Mouse (Mus musculus): ENCODE measurements around the gene Traf3ip1. TPM values are rescaled to one million over a fixed set of nuclear protein-coding genes. Genes with fewer than 3 reads are reported as not detected.

Traf3ip1 gene
- polyA plus RNA-seq, 1 experiment from 2014 or later, result 2.5 TPM

DNA sequence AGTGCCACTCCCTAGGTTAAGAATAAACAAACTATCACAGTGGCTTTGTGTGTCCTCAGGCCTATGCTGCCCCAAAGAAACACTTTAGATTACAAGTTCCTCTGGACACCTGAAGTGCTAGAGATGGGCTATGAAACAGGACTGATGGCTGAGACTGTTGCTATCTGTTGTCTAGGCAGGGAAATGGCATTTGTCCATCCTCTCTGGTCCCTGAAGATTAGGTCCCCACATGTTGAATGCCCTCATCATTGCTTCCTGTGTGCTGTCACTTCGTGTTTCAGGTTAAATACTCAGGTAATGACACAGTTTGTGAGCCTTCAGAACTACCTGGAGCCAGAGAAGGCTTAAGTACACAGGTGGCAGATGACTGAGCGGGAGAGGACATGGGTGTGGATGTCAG lies 54.6 kb downstream of the Traf3ip1 start:
- Histone ChIP-seq H3K27me3 (ENCODE audit: insufficient read depth, low read length) (no peaks in the 10 kb centered on the region), H3K27ac (ENCODE audit: low read depth) (no peak overlapping the region), H3K4me1 (ENCODE audit: insufficient read depth) (peaks cover 13% of the 10 kb centered on the region), H3K4me3 (ENCODE audit: low read depth, low read length) (no peak overlapping the region), H3K9me3 (ENCODE audit: low read length) (no peaks in the 10 kb centered on the region), H3K9ac (replicated peaks) (no peak overlapping the region), H3K36me3 (replicated peaks; ENCODE audit: insufficient read depth, low read length) (peaks cover 74% of the 10 kb centered on the region), H3K4me2 (ENCODE audit: low read depth, low read length) (no peak overlapping the region)
- no peak for DNase-seq
- no peak for ATAC-seq
- TF ChIP-seq EP300 (IDR thresholded peaks at IDR 0.05; ENCODE audit: low read depth) (no peak), CTCF (IDR thresholded peaks at IDR 0.05; ENCODE audit: low read depth) (no peak)
- 72% methylated on average over 2 of the region's 2 CpGs for WGBS (ENCODE audit: insufficient replicate concordance)

DNA sequence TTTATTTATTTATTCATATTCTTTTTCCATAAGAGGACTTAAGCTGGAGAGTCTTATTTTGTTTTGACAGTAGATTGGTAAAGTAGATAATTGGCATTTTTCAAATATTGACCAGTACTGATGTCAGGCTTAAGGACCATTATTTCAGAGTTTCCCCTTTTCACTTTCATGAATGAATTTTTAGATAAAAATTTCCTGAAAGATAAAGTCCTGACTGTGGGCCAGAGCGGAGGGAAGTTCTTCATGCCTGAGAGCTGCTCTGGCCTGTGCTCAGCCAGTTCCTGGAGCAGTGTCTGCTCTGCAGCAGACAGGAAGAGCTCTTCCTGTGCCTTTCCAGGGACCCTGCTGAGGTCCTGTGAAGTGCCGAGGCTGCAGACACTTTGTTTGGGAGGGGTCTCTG lies 62.7 kb downstream of the Traf3ip1 start:
- WGBS (ENCODE audit: insufficient replicate concordance), result 57% methylated on average over 2 of the region's 2 CpGs
- no peak overlapping the region for H3K4me3 ChIP-seq (ENCODE audit: low read depth, low read length)
- TF ChIP-seq CTCF (IDR thresholded peaks at IDR 0.05; ENCODE audit: low read depth), result no peak
- TF ChIP-seq EP300 (IDR thresholded peaks at IDR 0.05; ENCODE audit: low read depth), result no peak
- H3K4me1 ChIP-seq (ENCODE audit: insufficient read depth), result no peaks in the 10 kb centered on the region
- H3K4me2 ChIP-seq (ENCODE audit: low read depth, low read length), result no peak overlapping the region
- H3K36me3 ChIP-seq (replicated peaks; ENCODE audit: insufficient read depth, low read length), result peaks cover 50% of the 10 kb centered on the region
- no peak overlapping the region for H3K9ac ChIP-seq (replicated peaks)
- H3K9me3 ChIP-seq (ENCODE audit: low read length), result no peaks in the 10 kb centered on the region
- H3K27ac ChIP-seq (ENCODE audit: low read depth), result no peak overlapping the region
- ATAC-seq (no peak), DNase-seq (no peak)
- no peaks in the 10 kb centered on the region for H3K27me3 ChIP-seq (ENCODE audit: insufficient read depth, low read length)

DNA sequence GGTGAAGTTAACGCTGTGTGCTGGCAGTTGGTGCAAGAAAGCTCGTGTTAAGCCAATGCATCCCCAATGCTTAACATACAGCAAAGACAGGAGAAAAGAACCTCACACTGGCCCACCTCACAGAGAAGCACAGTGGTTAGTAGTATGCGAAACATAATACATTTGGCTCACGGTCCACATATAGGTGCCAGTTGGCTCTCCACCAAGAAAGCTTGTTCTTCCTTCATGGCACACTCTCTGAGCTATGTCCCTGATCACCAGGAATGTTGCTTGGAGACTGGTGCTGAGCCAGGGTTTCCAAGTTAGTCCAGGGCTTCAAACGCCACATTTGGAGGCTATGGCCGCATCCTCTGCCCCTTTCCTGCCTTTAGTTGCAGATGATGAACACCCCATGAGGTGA lies 66.8 kb downstream of the Traf3ip1 start:
- no peaks in the 10 kb centered on the region for H3K9me3 ChIP-seq (ENCODE audit: low read length)
- H3K27ac ChIP-seq (ENCODE audit: low read depth), result no peak overlapping the region
- no peak overlapping the region for H3K4me3 ChIP-seq (ENCODE audit: low read depth, low read length)
- peaks cover 11% of the 10 kb centered on the region for H3K36me3 ChIP-seq (replicated peaks; ENCODE audit: insufficient read depth, low read length)
- H3K27me3 ChIP-seq (ENCODE audit: insufficient read depth, low read length), result no peaks in the 10 kb centered on the region
- WGBS (ENCODE audit: insufficient replicate concordance), result 82% methylated on average over 6 of the region's 6 CpGs
- TF ChIP-seq EP300 (IDR thresholded peaks at IDR 0.05; ENCODE audit: low read depth) (no peak), CTCF (IDR thresholded peaks at IDR 0.05; ENCODE audit: low read depth) (no peak)
- ATAC-seq (no peak), DNase-seq (no peak)
- no peaks in the 10 kb centered on the region for H3K4me1 ChIP-seq (ENCODE audit: insufficient read depth)
- no peak overlapping the region for H3K4me2 ChIP-seq (ENCODE audit: low read depth, low read length)
- no peak overlapping the region for H3K9ac ChIP-seq (replicated peaks)

DNA sequence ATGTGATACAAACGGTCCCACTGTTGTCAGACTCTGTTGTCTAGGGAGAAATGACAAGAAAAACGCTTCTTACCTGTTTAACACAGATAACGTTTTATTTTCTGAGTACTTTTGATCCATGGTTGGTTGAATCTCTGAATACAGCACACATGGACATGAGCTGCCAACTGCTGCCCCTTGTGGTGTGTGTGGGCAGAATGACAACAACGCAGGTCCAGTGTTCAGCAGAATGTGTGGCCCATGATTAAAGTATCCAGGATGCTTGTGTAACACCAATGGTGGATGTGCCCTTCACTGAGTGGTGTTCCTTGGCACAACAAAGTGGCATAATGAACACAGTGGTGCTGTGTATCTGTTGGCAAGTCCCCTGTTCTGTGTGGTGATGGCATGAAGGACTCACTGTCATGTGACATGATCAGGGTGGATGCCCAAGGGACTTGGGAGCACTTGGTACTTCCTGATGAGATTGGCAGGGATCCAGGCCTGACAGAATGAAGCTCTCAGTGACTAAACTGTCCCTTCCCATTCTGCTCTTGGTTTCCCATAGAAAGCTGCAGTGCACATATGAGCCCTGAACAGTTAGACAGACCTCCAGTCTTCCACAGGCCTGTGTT lies 68.6 kb downstream of the Traf3ip1 start:
- TF ChIP-seq CTCF (IDR thresholded peaks at IDR 0.05; ENCODE audit: low read depth) (peak; percentile 26; the same call in 1 of the 2 replicates), EP300 (IDR thresholded peaks at IDR 0.05; ENCODE audit: low read depth) (no peak)
- H3K36me3 ChIP-seq (replicated peaks; ENCODE audit: insufficient read depth, low read length), result no peaks in the 10 kb centered on the region; the same call in 1 of the 2 replicates
- no peak overlapping the region for H3K9ac ChIP-seq (replicated peaks)
- H3K27ac ChIP-seq (ENCODE audit: low read depth), result no peak overlapping the region
- no peak overlapping the region for H3K4me2 ChIP-seq (ENCODE audit: low read depth, low read length)
- DNase-seq, result no peak
- H3K9me3 ChIP-seq (ENCODE audit: low read length), result no peaks in the 10 kb centered on the region
- no peak overlapping the region for H3K4me3 ChIP-seq (ENCODE audit: low read depth, low read length)
- no peaks in the 10 kb centered on the region for H3K4me1 ChIP-seq (ENCODE audit: insufficient read depth)
- WGBS (ENCODE audit: insufficient replicate concordance), result 70% methylated on average over 4 of the region's 4 CpGs
- no peak for ATAC-seq
- no peaks in the 10 kb centered on the region for H3K27me3 ChIP-seq (ENCODE audit: insufficient read depth, low read length)

DNA sequence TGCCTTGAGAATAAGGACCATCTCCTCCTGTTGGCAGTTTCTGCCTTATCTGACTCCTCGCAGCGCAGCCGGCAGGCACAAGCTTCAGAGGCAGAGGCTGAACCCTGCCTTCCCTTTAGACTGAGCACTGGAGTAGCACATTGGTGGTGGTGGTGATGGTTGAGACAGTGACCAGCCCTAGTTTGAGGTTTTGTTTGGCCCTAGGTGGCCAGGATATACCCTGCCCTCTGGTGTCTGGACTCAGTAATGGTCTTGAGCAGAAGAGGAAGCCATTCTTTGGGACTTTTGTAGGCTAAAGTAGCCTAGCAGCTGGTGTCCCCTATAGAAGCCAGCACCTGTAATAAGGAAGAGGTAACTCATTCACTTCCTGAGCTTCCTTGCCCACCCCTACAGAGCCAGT lies 69.6 kb downstream of the Traf3ip1 start:
- WGBS (ENCODE audit: insufficient replicate concordance), result 46% methylated on average over 3 of the region's 3 CpGs
- H3K4me3 ChIP-seq (ENCODE audit: low read depth, low read length), result no peak overlapping the region
- no peaks in the 10 kb centered on the region for H3K27me3 ChIP-seq (ENCODE audit: insufficient read depth, low read length)
- H3K4me2 ChIP-seq (ENCODE audit: low read depth, low read length), result no peak overlapping the region
- no peak for TF ChIP-seq EP300 (IDR thresholded peaks at IDR 0.05; ENCODE audit: low read depth)
- peak; percentile 80 for TF ChIP-seq CTCF (IDR thresholded peaks at IDR 0.05; ENCODE audit: low read depth)
- H3K27ac ChIP-seq (ENCODE audit: low read depth), result no peak overlapping the region
- peak; percentile 26 for DNase-seq
- no peak overlapping the region for H3K9ac ChIP-seq (replicated peaks)
- no peaks in the 10 kb centered on the region for H3K9me3 ChIP-seq (ENCODE audit: low read length)
- H3K4me1 ChIP-seq (ENCODE audit: insufficient read depth), result no peaks in the 10 kb centered on the region
- no peaks in the 10 kb centered on the region for H3K36me3 ChIP-seq (replicated peaks; ENCODE audit: insufficient read depth, low read length)
- ATAC-seq, result peak; percentile 51; the same call in 1 of the 2 replicates

- no peak overlapping the region for H3K4me2 ChIP-seq (ENCODE audit: low read depth, low read length)
- H3K9me3 ChIP-seq (ENCODE audit: low read length), result no peaks in the 10 kb centered on the region
- ATAC-seq (no peak), DNase-seq (no peak)
- no peak overlapping the region for H3K9ac ChIP-seq (replicated peaks)
- H3K27ac ChIP-seq (ENCODE audit: low read depth), result no peak overlapping the region
- TF ChIP-seq EP300 (IDR thresholded peaks at IDR 0.05; ENCODE audit: low read depth), result no peak
- no peak for TF ChIP-seq CTCF (IDR thresholded peaks at IDR 0.05; ENCODE audit: low read depth)
- no peaks in the 10 kb centered on the region for H3K4me1 ChIP-seq (ENCODE audit: insufficient read depth)
- H3K4me3 ChIP-seq (ENCODE audit: low read depth, low read length), result no peak overlapping the region
- WGBS (ENCODE audit: insufficient replicate concordance), result 60% methylated on average over 6 of the region's 6 CpGs
- H3K36me3 ChIP-seq (replicated peaks; ENCODE audit: insufficient read depth, low read length), result no peaks in the 10 kb centered on the region
- no peaks in the 10 kb centered on the region for H3K27me3 ChIP-seq (ENCODE audit: insufficient read depth, low read length)
Observed at GRCm38 (mm10) chr1:91564598-91564997, 70.2 kb downstream of the Traf3ip1 start.
